Comparison of ENCODE assay signal across 8 mouse cellular contexts in genomic region chr6:55202913-55203910, GRCm38 (mm10). TPM values are rescaled to one million over a fixed set of nuclear protein-coding genes. Genes with fewer than 3 reads are reported as not detected.
DNase-seq lines count a peak whose midpoint lies in the region; ATAC-seq and TF ChIP-seq lines count a peak whose summit lies in the region.

Gene Mindy4 (plus strand): TSS chr6:55203383.

- no peaks in the 10 kb centered on the region for H3K79me3 ChIP-seq in C2C12 (ENCODE audit: low read depth)

- peak within 1 kb of the TSS; percentile 74 for H3K27ac ChIP-seq in brown adipose tissue, adult 24 weeks (replicated peaks; ENCODE audit: low read depth, low read length)
- H3K27ac ChIP-seq in heart, embryonic 11.5 days (ENCODE audit: low read depth, low read length) = peak within 1 kb of the TSS; percentile 70
- peak within 1 kb of the TSS; percentile 87 for H3K27ac ChIP-seq in kidney, embryonic 15.5 days
- peak within 1 kb of the TSS; percentile 94 for H3K27ac ChIP-seq in limb, embryonic 15.5 days
- H3K27ac ChIP-seq in midbrain, postnatal 0 days (ENCODE audit: low read depth, low read length) = peak within 1 kb of the TSS; percentile 89

- peak; percentile 97 for ATAC-seq in erythroid progenitor cell, adult 5-6 weeks (replicated peaks; ENCODE audit: low FRiP score, poor library complexity, severe bottlenecking)
- peak; percentile 86 for ATAC-seq in heart, embryonic 11.5 days (replicated peaks; ENCODE audit: insufficient number of reproducible peaks, low FRiP score, low TSS enrichment)
- peak; percentile 96 for ATAC-seq in kidney, embryonic 15.5 days (replicated peaks; ENCODE audit: low FRiP score)
- peak; percentile 92 for ATAC-seq in limb, embryonic 15.5 days (ENCODE audit: insufficient number of reproducible peaks, low FRiP score, low TSS enrichment, low read depth)
- ATAC-seq in midbrain, postnatal 0 days (ENCODE audit: low FRiP score) = peak; percentile 95

- DNase-seq in midbrain, postnatal 0 days (ENCODE audit: low spot score) = peak; percentile 98
- DNase-seq in spleen, postnatal 36 days (ENCODE audit: low spot score in 2 of 2) = peak; percentile 52 to 63

- no peaks in the 10 kb centered on the region for H3K79me2 ChIP-seq in C2C12 (ENCODE audit: control insufficient read depth, insufficient read depth)

- H3K4me3 ChIP-seq in C2C12 (ENCODE audit: insufficient read depth, poor library complexity, severe bottlenecking) = peak within 1 kb of the TSS; percentile 48
- H3K4me3 ChIP-seq in brown adipose tissue, adult 24 weeks (ENCODE audit: insufficient read depth, low read depth, low read length) = peak within 1 kb of the TSS; percentile 86
- H3K4me3 ChIP-seq in heart, embryonic 11.5 days (ENCODE audit: low read depth, low read length) = peak within 1 kb of the TSS; percentile 55
- H3K4me3 ChIP-seq in kidney, embryonic 15.5 days (replicated peaks) = peak within 1 kb of the TSS; percentile 55
- peak within 1 kb of the TSS; percentile 56 for H3K4me3 ChIP-seq in limb, embryonic 15.5 days
- peak within 1 kb of the TSS; percentile 51 for H3K4me3 ChIP-seq in midbrain, postnatal 0 days (ENCODE audit: low read depth, low read length)

- H3K36me3 ChIP-seq in C2C12 (ENCODE audit: control insufficient read depth, insufficient read depth) = no peaks in the 10 kb centered on the region
- no peaks in the 10 kb centered on the region for H3K36me3 ChIP-seq in heart, embryonic 11.5 days (ENCODE audit: control insufficient read depth, insufficient read depth, low read length)
- no peaks in the 10 kb centered on the region for H3K36me3 ChIP-seq in kidney, embryonic 15.5 days
- no peaks in the 10 kb centered on the region for H3K36me3 ChIP-seq in limb, embryonic 15.5 days
- H3K36me3 ChIP-seq in midbrain, postnatal 0 days (ENCODE audit: insufficient read depth, low read length) = no peaks in the 10 kb centered on the region

- no peaks in the 10 kb centered on the region for H3K27me3 ChIP-seq in C2C12 (ENCODE audit: control insufficient read depth, insufficient read depth, insufficient read length)
- no peaks in the 10 kb centered on the region for H3K27me3 ChIP-seq in heart, embryonic 11.5 days (ENCODE audit: control insufficient read depth, insufficient read depth, low read length)
- no peaks in the 10 kb centered on the region for H3K27me3 ChIP-seq in kidney, embryonic 15.5 days
- H3K27me3 ChIP-seq in limb, embryonic 15.5 days = no peaks in the 10 kb centered on the region
- no peaks in the 10 kb centered on the region for H3K27me3 ChIP-seq in midbrain, postnatal 0 days (ENCODE audit: insufficient read depth, low read length)

- peaks cover 3% of the 10 kb centered on the region; the same call in 1 of the 2 replicates for H3K4me1 ChIP-seq in brown adipose tissue, adult 24 weeks (ENCODE audit: control insufficient read depth, insufficient read depth, insufficient read length, low read length)
- peaks cover 3% of the 10 kb centered on the region; the same call in 1 of the 2 replicates for H3K4me1 ChIP-seq in heart, embryonic 11.5 days (ENCODE audit: control insufficient read depth, insufficient read depth, low read length)
- peaks cover 14% of the 10 kb centered on the region for H3K4me1 ChIP-seq in kidney, embryonic 15.5 days
- H3K4me1 ChIP-seq in limb, embryonic 15.5 days = peaks cover 25% of the 10 kb centered on the region
- peaks cover 5% of the 10 kb centered on the region; the same call in 1 of the 2 replicates for H3K4me1 ChIP-seq in midbrain, postnatal 0 days (ENCODE audit: insufficient read depth, low read length)

- 3% methylated on average over 32 of the region's 33 CpGs for WGBS in heart, embryonic 11.5 days (ENCODE audit: insufficient replicate concordance)
- 3% methylated on average over 32 of the region's 33 CpGs for WGBS in kidney, embryonic 15.5 days
- 3% methylated on average over 32 of the region's 33 CpGs for WGBS in limb, embryonic 15.5 days
- 3% methylated on average over 33 of the region's 33 CpGs for WGBS in midbrain, postnatal 0 days

- no peak for TF ChIP-seq CTCF in C2C12 (IDR thresholded peaks at IDR 0.05; ENCODE audit: control insufficient read depth, insufficient read depth, insufficient read length)
- TF ChIP-seq CTCF in midbrain, postnatal 0 days (IDR thresholded peaks at IDR 0.05) = peak; percentile 67

- peak within 1 kb of the TSS; percentile 62 for H3K9ac ChIP-seq in heart, embryonic 11.5 days (ENCODE audit: low read depth, low read length)
- peak within 1 kb of the TSS; percentile 49 for H3K9ac ChIP-seq in kidney, embryonic 15.5 days
- H3K9ac ChIP-seq in limb, embryonic 15.5 days = peak within 1 kb of the TSS; percentile 53
- peak within 1 kb of the TSS; percentile 67 for H3K9ac ChIP-seq in midbrain, postnatal 0 days (replicated peaks; ENCODE audit: low read length, poor library complexity, severe bottlenecking)

- peak within 1 kb of the TSS; percentile 69 for H3ac ChIP-seq in C2C12 (ENCODE audit: control insufficient read depth, insufficient read length, low read depth)

- H3K4me2 ChIP-seq in heart, embryonic 11.5 days = peak within 1 kb of the TSS; percentile 70
- peak within 1 kb of the TSS; percentile 68 for H3K4me2 ChIP-seq in kidney, embryonic 15.5 days
- peak within 1 kb of the TSS; percentile 68 for H3K4me2 ChIP-seq in limb, embryonic 15.5 days
- peak within 1 kb of the TSS; percentile 67 for H3K4me2 ChIP-seq in midbrain, postnatal 0 days (ENCODE audit: low read depth, low read length, poor library complexity, severe bottlenecking)

- H3K9me3 ChIP-seq in heart, embryonic 11.5 days (replicated peaks; ENCODE audit: control insufficient read depth, low read length) = no peaks in the 10 kb centered on the region
- H3K9me3 ChIP-seq in kidney, embryonic 15.5 days (replicated peaks) = no peaks in the 10 kb centered on the region
- H3K9me3 ChIP-seq in limb, embryonic 15.5 days = no peaks in the 10 kb centered on the region
- H3K9me3 ChIP-seq in midbrain, postnatal 0 days (ENCODE audit: low read length) = no peaks in the 10 kb centered on the region

TF ChIP-seq in C2C12, 6 proteins besides CTCF, POLR2A, EP300 and RAD21:
- TF ChIP-seq MYOG (IDR thresholded peaks at IDR 0.05; ENCODE audit: control insufficient read depth, extremely low read depth, insufficient read length) (no peak), MYOD1 (IDR thresholded peaks at IDR 0.05; ENCODE audit: control insufficient read depth, insufficient read length, low read depth) (no peak), FOSL1 (IDR thresholded peaks at IDR 0.05; ENCODE audit: insufficient read depth, low read length, poor library complexity, severe bottlenecking) (no peak), USF1 (IDR thresholded peaks at IDR 0.05; ENCODE audit: low read depth) (no peak), MAX (IDR thresholded peaks at IDR 0.05) (no peak), CEBPB (IDR thresholded peaks at IDR 0.05; ENCODE audit: low read depth) (no peak)

RNA-seq across cellular contexts. Expression of gene Mindy4, which starts in this region (rescaled TPM):
- polyA plus RNA-seq in C2C12 (2012; fragmentation: generic; extraction: Trizol) = 2.6 TPM
- polyA plus RNA-seq in brown adipose tissue, adult 24 weeks (2012; ENCODE audit: insufficient read depth, insufficient read length, missing spikeins) = 0.52 and 2.8 TPM in 2 replicates
- total RNA-seq in erythroid progenitor cell, adult 5-6 weeks (2015; ENCODE audit: low replicate concordance) = 2.5 TPM in 1 of 2 replicates, not detected in the other
- 0.26 TPM in 1 of 2 replicates, not detected in the other for total RNA-seq in erythroid progenitor cell, adult 5-6 weeks (2017; ENCODE audit: low replicate concordance)
- polyA plus RNA-seq in heart, embryonic 11.5 days (2014; fragmentation: Nextera tagmentation; extraction: Ambion mirVana) = 8.0 and 9.2 TPM in 2 replicates
- 15.6 and 16.0 TPM in 2 replicates for polyA plus RNA-seq in kidney, embryonic 15.5 days (2015; fragmentation: Nextera tagmentation; extraction: Ambion mirVana)
- 15.0 and 15.2 TPM in 2 replicates for polyA plus RNA-seq in limb, embryonic 15.5 days (2015; fragmentation: Nextera tagmentation; extraction: Ambion mirVana)
- total RNA-seq in midbrain, postnatal 0 days (2014; rRNA removed) = 8.8 and 10.9 TPM in 2 replicates
- polyA plus RNA-seq in midbrain, postnatal 0 days (2015; fragmentation: Nextera tagmentation; extraction: Ambion mirVana) = 9.6 and 10.0 TPM in 2 replicates

Comparison
In these comparisons a context has a peak if more than half of its experiments do, and no peak if none do; other contexts are left out.
1. Peak in every context shown above with its lines: DNase-seq, ATAC-seq, H3K4me3 ChIP-seq and H3K27ac ChIP-seq.